Mouse (Mus musculus): ENCODE data around the gene Opalin.

GRCm38 (mm10) chr19:41030161-41030560 lies 46.8 kb downstream of the Opalin start:
- TF ChIP-seq TCF3 (IDR thresholded peaks at IDR 0.05; ENCODE audit: insufficient read length, low read depth) (no peak), POLR2A (IDR thresholded peaks at IDR 0.05; ENCODE audit: insufficient read length, low read depth) (no peak), E2F4 (IDR thresholded peaks at IDR 0.05; ENCODE audit: insufficient read depth) (no peak), REST (IDR thresholded peaks at IDR 0.05; ENCODE audit: insufficient read depth, insufficient read length) (no peak), MAX (IDR thresholded peaks at IDR 0.05; ENCODE audit: low read depth) (no peak)
